Mouse (Mus musculus): ENCODE measurements at regions not wholly inside any gene's neighbourhood (a gene's known extent, or its start where the extent isn't known, plus 50 kb on each side); places are given as distances from the start of the nearest gene placed in this dataset.
A peak's percentile ranks its signal among the peaks of the same experiment; 100 is the strongest.

DNA sequence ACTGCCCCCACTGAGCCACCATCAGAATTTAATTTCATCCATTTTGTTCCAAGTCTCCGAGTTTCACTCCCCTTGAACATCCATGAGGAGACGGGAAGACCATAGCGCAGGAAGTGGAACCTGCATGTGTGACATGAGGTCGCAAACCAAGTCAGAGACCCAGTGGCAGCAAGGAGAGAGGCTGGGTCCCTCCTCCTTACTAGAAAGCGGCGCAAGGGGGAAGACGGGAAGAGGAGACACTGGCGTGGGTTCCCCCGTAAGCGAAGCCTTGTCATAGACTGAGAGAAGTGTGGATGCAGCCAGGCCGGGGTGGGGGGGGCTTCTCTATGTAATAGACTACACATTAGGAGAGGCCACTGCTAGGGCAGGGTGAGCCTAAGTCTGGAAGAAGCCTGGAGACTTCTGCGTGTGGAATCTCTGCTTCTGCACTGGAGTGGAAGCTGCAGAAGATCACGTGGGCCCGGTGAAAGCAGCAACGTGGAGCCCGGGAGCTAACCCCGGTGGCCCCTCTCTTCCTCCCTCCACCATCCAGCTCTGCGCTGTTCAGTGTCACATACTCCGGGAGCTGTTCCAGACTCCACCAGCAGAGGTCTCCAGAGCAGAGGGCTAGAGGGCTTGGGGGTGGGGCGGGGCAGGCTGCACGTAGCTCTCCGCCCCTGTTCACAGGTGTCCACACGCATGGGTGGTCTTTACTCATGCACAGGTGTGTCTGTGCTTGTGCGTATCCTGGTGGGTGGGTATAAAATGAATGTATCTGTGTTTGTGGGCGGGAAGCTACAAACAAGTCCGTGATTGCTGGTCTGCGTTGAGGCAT lies 159.4 kb downstream of the Zfp36l2 start:
- DNase-seq (ENCODE audit: low spot score in 2 of 2): peak; percentile 84 to 96

DNA sequence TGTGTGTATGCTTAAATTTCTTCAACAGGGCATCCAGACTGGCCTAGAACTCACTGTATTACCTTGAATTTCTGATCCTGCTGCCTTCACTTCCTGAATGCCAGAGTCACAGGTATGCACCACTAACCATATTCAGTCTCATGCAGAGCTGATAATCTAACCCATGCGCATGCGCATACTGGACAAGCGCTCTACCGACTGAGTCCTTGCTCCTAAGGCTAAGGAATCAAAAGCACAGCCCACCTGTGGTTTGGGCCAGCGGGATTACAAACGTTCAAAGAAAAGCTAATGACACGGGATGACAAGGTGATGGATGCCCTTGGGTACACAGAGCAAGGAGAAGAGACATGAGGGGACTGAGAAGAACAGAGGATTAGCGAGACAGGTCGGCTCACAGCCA lies 160.5 kb downstream of the Zfp36l2 start:
- DNase-seq (ENCODE audit: low spot score in 2 of 2): no peak

DNA sequence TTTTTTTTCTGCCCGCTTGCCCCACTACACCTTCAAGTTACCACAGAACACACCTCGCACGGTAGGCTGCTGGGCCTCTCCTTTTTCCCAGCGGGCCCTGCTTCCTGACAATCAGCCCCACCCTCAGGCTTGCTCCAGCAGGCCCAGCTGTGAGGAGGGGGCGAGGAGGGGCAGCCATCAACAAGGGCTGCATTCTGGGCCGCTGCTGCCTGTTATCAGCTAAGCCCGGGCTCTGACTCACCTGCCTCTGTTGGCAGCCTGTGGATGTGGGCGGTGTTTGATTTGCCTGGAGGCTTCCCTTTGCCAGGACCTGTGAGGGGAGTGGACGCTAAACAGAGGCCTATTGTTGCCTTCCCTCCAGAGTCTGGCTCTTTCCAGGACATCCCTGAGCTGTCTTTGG lies 161.6 kb downstream of the Zfp36l2 start:
- DNase-seq (ENCODE audit: low spot score in 2 of 2): no peak

DNA sequence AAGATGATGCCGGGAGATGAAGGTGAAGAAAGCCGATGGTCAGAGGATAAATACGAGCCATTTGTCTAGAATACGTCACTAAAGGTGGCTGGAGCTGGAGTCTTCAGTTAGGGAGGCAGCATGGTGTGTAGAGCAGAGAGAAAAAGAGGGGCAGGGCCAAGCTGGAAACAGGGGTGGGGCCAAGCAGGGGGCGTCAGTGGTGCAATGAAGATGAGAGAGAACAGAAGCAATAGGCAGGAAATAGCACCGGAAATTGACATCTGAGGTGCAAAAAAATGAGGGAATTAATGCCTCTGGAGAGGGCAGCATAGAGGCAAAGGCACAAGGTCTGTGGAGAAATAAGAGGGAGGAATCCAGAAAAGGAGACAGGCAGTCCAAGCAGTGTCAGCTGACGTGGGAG lies 165.4 kb downstream of the Zfp36l2 start:
- DNase-seq (ENCODE audit: low spot score in 2 of 2): no peak

DNA sequence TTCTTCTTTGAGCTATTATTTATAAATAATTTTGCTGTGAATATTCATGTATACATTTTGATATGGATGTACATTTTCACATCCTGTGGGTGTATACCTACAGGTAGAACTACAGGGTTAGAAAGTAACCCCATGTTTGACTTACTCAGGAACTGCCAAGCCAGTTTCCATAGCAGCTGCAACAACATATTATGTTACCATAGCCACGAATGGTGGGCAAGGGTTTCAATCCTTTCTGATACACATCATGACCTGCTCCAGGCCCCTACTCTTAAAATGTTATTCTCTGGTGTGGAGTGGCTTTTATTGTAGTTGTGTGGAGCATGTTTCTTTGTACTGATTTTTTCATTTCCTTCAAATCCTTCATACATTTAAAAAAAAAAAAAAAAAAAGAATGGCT lies 168.9 kb downstream of the Zfp36l2 start:
- DNase-seq (ENCODE audit: low spot score in 2 of 2): no peak

DNA sequence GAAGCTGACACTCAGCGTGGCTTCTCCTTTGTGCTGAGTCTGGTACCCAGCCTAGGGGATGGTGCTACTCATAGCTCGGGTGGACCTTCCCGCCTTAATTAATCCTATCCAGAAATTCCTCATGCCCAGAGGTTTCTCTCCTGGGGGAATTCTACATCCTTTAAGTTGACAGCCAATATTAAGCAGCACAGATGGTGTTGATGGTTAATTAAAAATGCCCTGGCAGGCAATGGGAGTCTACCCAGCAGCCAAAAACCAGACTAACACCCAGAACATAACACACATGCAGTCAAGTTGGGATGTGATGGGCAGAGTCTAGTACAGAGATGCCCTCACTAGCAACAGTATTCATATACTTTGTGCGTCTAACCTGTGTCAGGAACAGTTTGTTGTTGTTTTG lies 169.9 kb downstream of the Zfp36l2 start:
- DNase-seq (ENCODE audit: low spot score in 2 of 2): no peak

DNA sequence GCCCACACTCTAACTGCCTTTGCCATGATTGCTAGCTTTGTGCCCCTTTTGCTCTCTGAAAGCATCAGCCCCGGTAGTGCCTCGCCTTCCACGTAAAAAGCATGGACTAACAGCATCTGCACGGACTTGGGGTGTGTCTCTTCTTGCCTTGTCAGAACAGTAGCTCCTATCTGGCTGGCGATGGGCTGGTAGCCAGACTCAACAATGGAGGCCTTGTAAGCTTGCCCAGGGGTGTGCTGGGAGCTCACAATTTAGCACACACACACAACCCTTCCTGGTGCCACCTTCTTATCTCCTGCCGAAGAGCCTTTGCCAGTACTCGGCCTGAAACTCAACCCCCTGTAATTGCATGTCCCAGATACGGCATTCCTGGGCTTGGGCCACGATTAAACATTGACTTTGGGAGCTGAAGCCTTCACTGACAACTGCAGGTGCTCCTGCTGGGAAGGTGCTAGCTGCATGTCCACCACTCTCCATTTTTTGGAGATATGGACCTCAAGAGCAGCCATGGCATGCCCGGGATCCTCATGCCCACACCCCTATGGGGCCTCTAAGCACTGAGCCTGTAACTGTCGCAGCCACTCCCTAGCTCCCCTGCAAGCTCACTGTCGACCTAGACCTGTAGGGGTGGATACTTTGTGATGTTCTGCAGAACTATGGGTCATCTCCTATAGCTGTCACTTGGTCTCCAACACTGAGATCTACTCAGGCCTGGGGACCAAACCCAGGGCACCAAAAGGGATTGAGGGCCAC lies 166.7 kb upstream of the Haao start:
- no peak for DNase-seq (ENCODE audit: low spot score in 2 of 2)

DNA sequence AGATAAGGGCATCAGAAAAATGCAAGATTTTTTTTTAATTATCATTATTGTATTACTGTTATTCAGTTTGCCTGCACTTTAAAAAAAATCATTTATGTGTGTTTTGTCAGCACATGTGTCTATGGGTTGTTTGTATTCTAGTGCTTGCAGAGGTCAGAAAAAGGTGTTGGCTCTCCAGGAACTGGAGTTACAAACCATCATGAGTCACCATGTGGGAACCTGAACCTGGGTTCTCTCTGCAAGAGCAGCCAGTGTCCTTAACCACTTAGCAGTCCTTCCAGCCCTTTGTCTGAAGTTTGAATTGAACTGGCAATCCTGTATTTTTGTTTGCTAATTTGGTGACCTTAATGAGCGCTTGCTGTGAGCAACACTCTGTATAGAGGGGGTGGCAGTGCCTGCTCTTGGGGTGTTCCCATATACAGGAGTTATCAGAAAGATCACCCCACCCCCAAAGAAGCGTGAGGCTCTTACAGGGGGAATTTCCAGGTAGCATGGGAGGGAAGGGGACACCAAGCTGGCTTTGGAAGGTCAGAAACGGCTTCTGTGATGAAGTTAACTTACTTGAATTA lies 162.8 kb upstream of the Haao start:
- no peak for DNase-seq (ENCODE audit: low spot score in 2 of 2)

DNA sequence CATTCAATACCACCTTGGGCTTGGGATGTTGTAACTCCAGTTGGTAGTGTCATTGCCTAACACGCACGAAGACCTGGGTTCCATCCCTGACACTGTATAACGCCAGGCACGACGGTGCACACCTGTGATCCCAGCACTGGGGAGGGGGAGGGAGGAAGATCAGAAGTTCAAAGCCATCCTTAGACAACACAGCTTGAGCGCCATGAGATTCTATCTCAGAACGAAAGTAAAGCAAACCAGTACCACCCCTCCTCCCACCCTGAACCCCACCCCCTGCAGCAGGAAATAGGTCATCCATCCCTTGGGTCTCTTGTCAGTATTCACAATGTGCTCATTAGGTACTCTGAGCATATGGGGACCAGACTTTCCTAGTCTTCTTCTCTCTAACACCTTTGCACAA lies 162.2 kb upstream of the Haao start:
- no peak for DNase-seq (ENCODE audit: low spot score in 2 of 2)

DNA sequence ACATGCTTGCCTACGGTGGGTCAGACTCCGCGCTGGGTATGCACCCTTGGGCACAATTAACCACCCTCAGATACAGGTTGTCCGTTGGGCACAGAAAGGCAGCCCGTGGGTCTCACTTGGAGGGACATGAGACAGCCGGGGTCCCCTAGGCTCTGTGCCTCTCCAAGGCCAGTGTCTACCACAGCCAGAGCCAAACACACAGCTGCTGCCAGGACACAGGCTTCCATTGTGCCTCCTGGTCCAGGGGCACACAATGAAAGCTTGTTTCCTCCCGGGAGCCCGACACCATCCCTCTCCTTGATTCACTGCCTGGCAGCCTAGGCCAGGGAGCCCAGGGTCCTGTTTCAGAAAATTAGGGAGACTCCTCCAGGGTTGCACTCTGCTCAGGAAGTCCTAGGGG lies 161.4 kb upstream of the Haao start:
- DNase-seq (ENCODE audit: low spot score in 2 of 2): no peak

DNA sequence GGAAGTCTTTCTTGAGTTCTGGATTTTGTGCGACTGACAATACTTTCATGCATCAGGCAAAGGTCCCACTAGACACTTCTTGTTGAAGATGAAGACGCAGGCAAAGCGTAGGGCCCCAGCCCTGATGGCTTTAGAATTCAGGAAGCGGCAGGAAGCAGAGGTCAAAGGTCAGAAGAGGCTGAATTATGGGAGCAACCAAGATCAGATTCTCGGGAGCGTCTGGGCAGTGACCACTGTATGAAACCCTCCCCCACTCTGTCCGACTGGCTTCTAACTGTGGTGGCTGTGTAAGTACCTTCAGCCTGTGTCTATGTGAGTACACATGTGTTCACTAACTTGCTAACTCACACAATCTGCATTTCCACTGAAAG lies 160.9 kb upstream of the Haao start:
- DNase-seq (ENCODE audit: low spot score in 2 of 2): no peak

DNA sequence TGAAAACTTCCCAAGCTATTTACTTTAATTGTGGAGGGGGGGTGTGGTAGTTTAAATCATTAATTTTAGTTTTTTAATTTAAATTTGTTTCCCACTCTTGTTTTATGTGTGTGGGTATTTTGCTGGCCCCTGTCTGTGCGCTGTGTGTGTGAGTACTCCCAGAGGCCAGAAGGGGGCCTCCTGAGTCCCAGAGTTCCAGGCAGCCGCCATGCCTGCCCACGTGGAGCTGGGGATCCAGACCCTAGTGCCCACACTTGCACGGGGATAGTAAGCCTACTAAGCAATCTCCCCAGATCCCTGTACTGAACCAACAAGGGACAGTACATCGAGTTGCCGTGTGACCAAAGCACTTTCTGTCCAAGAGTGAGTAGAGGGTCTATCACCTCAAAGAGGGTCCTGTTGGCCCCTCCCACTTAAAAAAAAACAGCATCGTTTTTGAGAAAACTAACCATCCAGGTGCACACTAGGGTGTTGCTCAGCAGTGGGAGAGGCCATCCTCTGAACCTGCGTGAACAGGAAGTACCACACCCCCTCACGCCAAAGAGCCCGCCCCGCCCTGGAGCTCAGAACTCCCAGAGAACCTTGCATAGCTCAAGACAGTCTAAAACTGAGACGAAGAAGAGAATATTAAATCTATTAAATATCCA lies 160.4 kb upstream of the Haao start:
- no peak for DNase-seq (ENCODE audit: low spot score in 2 of 2)

DNA sequence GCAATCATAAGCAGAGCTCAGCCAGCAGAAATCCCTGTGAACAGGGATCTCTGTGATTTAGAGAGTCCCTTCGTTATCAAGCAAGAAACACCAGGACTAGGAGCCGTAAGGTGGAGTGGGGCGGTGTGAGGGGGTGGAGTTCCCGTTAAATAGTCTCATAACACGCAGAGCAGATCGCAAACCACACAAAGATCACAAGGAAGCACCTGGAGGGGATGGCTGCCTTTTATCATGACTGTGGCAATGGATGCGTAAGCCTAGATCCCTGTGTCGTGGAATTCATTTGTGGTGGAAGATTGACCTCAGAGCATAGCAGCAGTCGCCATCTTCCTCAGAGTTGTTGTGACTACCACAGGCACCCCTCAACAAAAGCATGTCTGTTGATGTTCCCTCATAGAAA lies 159.0 kb upstream of the Haao start:
- DNase-seq (ENCODE audit: low spot score in 2 of 2): no peak

DNA sequence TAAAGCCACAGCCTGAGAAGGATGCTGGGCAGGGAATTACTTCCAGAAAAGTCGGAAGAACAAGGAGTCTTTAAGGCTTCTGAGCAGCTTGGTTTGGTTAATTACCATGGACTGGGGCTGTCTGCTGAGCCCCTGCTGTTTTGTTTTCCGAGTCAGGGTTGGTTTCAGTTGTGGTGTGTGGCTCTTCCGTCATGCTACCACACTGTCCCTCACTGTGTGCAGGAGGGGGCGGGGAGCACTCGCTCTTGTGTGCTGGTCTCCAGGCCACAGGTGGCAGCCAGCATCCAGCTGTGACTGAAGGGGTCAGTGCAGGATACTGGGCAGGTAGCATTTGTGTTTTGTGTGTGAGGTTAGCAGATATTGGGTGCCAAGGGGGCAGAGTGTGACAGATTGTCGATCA lies 156.5 kb upstream of the Haao start:
- no peak for DNase-seq (ENCODE audit: low spot score in 2 of 2)

DNA sequence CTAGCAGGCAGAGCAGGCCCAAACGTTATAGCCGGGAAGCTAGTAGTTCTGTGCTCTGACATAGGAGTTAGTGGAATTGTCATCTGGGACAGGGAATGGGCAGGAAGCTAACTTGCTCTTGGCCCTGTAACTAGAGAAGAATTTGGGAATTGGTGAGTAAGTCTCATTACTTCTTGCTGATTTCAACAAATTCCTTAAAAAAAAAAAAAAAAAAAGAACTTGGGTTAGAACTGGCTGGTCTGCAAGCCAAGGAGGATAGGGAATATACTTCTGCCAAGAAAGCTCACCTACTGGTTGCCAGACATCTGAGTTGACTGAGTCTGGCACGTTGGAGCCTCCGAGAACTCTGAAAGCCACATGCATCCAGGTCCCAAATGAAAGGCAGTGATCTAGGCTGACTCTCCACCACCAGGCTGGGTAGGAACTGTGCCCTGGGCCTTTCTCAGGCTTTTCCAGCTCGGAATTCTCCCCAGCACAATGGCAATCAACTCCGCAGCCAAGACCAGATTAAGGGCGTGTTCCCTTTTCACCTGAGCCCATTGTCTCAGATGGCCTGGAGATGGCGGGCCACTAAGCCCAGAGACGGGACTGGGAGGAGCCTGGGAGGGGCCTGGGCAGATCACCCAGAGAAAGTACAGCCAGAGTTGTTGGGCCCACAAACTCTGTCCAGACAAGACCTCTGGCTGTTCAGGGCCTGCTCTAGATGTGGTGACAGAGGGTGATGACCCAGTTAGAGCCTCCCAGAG lies 155.9 kb upstream of the Haao start:
- DNase-seq (ENCODE audit: low spot score in 2 of 2): no peak

DNA sequence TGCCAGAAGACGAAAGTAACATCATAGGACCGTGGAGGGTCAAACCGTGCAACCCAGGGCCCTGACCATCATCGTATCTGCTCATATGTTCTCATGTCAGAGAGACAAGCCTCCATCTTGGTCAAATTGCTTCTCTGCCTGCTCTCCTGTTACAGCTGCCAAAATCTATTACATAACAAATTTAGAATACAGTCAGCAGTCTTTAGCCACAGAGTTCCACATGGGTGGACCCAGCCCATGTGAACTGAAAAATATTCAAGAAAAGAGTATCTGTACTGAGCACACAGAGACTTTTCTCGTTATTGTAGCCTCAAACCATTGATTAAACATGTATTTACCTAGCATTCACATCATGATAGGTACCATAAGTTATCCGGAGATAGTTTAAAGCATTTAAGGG lies 155.2 kb upstream of the Haao start:
- DNase-seq (ENCODE audit: low spot score in 2 of 2): no peak

DNA sequence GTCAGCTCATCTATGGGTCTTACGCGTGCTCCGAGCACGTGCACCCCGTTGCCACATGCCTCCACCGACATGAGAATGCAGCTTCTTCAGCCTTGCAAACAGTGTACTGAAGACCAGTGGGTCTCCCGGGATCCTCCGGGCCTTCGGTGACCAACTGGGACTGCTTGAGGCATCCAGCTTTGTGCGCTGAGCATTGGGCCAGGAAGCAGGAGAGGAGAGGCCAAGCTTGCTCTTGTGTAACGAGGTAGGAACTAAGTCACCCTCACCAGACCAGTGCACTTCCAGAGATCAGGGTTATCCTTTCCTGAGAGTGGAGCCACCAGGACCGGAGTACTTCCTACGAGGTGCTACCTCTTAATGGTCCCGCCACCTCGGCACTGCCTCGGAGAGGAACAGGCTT lies 154.6 kb upstream of the Haao start:
- no peak for DNase-seq (ENCODE audit: low spot score in 2 of 2)

DNA sequence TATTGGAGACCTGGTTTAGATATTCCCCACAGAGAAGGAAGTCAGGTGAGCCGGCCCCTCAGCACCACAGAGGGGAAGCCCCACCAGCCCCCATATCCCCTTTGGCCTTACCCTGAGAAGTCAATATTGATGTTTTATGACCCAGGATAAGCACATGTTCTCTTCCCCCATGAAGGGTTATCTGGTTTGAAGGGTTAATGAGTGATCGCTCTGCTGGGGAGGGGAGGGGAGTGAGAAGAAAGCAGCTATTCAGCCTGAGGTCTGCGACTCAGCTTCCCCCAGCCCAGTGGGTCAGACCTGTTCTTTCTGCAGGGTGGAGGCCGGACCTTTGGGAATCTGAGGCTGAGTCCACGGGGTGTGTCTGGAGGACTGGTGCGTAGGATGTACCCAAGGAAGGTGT lies 152.4 kb upstream of the Haao start:
- no peak for DNase-seq (ENCODE audit: low spot score in 2 of 2)

DNA sequence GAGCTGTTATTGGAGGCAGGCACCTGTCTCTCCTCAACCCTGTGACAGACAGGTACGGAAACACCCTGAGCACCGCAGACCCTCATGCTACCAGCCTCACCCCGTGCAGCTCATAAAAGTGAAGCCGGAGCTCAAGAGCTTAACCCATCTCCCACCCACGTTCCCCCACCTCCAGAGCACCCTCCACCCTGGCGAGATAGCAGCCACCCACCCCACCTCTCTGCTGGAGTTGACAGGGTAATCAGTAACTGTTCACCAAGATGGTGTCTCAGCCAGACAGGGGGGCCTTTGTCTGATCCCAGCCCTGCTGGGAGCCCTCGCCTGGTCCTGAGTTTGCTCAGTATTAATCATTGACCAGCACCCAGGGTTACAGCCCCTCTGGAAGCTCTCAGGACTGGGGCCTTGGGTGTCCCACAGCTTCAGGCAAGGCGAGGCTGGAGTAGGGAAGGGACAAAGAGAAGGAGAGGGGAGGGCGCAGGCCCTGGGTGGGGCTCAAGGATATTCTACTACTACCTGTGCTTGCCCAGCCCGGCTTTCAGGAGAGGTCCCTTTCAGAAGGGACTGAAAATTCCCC lies 151.3 kb upstream of the Haao start:
- no peak for DNase-seq (ENCODE audit: low spot score in 2 of 2)

DNA sequence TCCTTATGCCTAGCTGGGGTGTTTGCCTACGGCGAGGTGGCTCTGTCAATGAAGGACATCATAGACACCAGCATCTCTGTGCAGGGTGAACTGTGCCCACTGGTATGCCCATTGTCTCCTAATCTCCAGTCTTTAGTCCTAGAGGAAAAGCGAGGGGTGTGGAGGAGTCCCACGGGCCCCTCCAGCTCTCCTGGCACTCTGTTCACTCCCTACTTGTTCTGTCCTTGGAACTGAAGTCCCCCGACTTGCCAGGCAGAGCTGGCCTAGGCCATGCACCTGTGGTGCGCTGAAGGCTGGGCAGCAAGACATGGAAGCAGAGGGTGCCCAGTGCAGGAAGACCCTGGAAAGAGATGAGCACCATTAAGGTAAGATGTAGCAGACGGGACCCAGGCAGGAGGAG lies 150.6 kb upstream of the Haao start:
- DNase-seq (ENCODE audit: low spot score in 2 of 2): no peak

DNA sequence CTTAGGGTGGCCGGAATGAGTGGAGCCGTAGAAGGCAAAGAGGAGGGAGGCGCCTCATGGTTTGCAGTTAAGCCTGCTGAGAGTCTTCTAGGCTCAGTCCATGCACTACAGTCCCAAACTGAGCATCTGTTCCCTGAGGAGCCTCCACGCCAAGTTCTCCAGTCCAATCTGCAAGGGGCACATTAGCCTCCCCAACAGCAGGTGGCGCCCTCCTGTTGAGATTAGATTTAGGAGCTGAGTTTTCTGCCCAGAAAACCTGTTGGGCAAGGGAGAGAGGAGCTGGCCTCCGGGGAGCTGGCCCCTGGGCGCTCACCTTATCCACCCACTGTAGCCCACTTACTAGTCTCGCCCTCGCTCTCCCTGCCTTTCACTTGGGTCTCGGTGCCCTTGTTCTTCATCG lies 150.0 kb upstream of the Haao start:
- peak; percentile 73 to 91 for DNase-seq (ENCODE audit: low spot score in 2 of 2)

DNA sequence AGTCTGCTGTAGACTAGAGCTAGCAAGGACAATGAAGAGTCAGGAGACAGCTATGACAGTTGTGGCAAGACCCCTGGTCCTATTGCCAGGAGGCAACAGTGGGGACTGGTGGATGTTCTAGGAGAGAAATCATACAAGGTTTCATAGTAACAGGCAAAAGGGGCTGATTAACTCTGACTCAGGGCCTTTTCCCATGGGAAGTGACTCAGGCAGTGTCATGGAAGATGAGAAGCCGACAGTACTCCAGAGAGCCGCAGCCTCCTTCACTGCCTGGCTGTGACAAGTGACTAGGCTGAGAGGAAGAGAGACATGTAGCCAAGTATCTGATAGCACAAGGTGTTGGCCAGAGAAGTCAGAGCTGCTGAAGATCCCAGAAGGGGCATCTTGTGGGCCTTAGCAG lies 145.3 kb upstream of the Haao start:
- DNase-seq (ENCODE audit: low spot score in 2 of 2): no peak

Measured in spleen, postnatal 4 days (tissue).